Mouse (Mus musculus) ES-CJ7 (cell line): Measurements from ENCODE around the gene Ager.

Experiments used
- DNase-seq: peaks from one replicate; pipeline ENCODE4 v3.0.0; 2011; ENCODE audit warnings: low read depth, low spot score

The Ager gene

GRCm38 (mm10) chr17:34585121-34585520 is 12.5 kb upstream of the Ager start:
- DNase-seq = no peak

- DNase-seq = no peak
These were observed 11.5 kb upstream of the Ager start for GRCm38 (mm10) chr17:34585877-34586771.

GRCm38 (mm10) chr17:34586796-34587422 is 10.8 kb upstream of the Ager start:
- peak; percentile 88 for DNase-seq

GRCm38 (mm10) chr17:34587423-34587811 is 10.2 kb upstream of the Ager start:
- DNase-seq = peak; percentile 92

- DNase-seq = no peak
These were observed 9.8 kb upstream of the Ager start for GRCm38 (mm10) chr17:34587814-34588213.

- no peak for DNase-seq
These were observed 8.9 kb upstream of the Ager start for GRCm38 (mm10) chr17:34588767-34589166.

- DNase-seq = no peak
These were observed 8.5 kb upstream of the Ager start for GRCm38 (mm10) chr17:34589206-34589605.

- DNase-seq = peak; percentile 70
These were observed 8.0 kb upstream of the Ager start, which contains the start of gene Gpsm3 for GRCm38 (mm10) chr17:34589681-34590101. Gene Gpsm3, plus strand, starts transcription at chr17:34589806.

GRCm38 (mm10) chr17:34590154-34590987 is 7.3 kb upstream of the Ager start:
- DNase-seq = no peak

GRCm38 (mm10) chr17:34591029-34591993 is 6.4 kb upstream of the Ager start, which contains the start of gene Pbx2:
Gene Pbx2, plus strand, starts transcription at chr17:34591266.
- DNase-seq = peak; percentile 43

GRCm38 (mm10) chr17:34591994-34592375 is 5.7 kb upstream of the Ager start:
- peak; percentile 78 for DNase-seq

GRCm38 (mm10) chr17:34592581-34593549 is 4.8 kb upstream of the Ager start:
- peak; percentile 86 for DNase-seq

- no peak for DNase-seq
These were observed 3.7 kb upstream of the Ager start for GRCm38 (mm10) chr17:34593752-34594525.

GRCm38 (mm10) chr17:34596098-34596497 is 1.6 kb upstream of the Ager start:
- DNase-seq = no peak

- DNase-seq = no peak
These were observed 2.2 kb downstream of the Ager start for GRCm38 (mm10) chr17:34599891-34600290.

GRCm38 (mm10) chr17:34601796-34602195 is 4.1 kb downstream of the Ager start:
- DNase-seq = no peak

GRCm38 (mm10) chr17:34603375-34604060 is 5.9 kb downstream of the Ager start, which contains the start of gene Rnf5:
Gene Rnf5, minus strand, starts transcription at chr17:34603690.
- DNase-seq = peak; percentile 100

- DNase-seq = peak; percentile 100
These were observed 6.4 kb downstream of the Ager start, which contains the start of gene Agpat1 for GRCm38 (mm10) chr17:34604061-34604508. Gene Agpat1, plus strand, starts transcription at chr17:34604262.
